Mouse (Mus musculus) heart, embryonic 13.5 days (tissue): ENCODE measurements around the gene Zfp457. TPM values are rescaled to one million over a fixed set of nuclear protein-coding genes. Genes with fewer than 3 reads are reported as not detected.
"Not testable (repeated sequence)": the region's sequence is repeated elsewhere in the genome, so short reads cannot be mapped to it uniquely, and the experiment has no call there.

Experiments
- ATAC-seq: fragments of 200-750 bp; cut with Nextera tagmentation; 2 replicates; pipeline ENCODE4 v1.8.0; 2017; ENCODE audit warnings: moderate TSS enrichment; ENCODE audit not compliant: insufficient number of reproducible peaks, low FRiP score, low TSS enrichment; ENCODE audit errors: extremely low read depth
- H3K27ac ChIP-seq: fragments of 300-500 bp; sonication (generic); replicated peaks from 2 replicates; pipeline ENCODE4 v1.5.1; 2015; ENCODE audit warnings: moderate library complexity, mild to moderate bottlenecking, inconsistent platforms
- H3K27me3 ChIP-seq: fragments of 300-500 bp; sonication (generic); replicated peaks from 2 replicates; pipeline ENCODE4 v1.6.1; 2015; ENCODE audit warnings: mild to moderate bottlenecking, inconsistent platforms
- H3K36me3 ChIP-seq: fragments of 300-500 bp; sonication (generic); 2 replicates; pipeline ENCODE4 v1.6.1; 2015; ENCODE audit warnings: mild to moderate bottlenecking, inconsistent platforms
- H3K4me1 ChIP-seq: fragments of 300-500 bp; sonication (generic); 2 replicates; pipeline ENCODE4 v1.6.1; 2015; ENCODE audit warnings: inconsistent platforms
- H3K4me2 ChIP-seq: fragments of 300-500 bp; sonication (generic); 2 replicates; pipeline ENCODE4 v1.6.1; 2015; ENCODE audit warnings: inconsistent platforms, mild to moderate bottlenecking, moderate library complexity
- H3K4me3 ChIP-seq: fragments of 300-500 bp; sonication (generic); 2 replicates; pipeline ENCODE4 v1.5.1; 2015; ENCODE audit warnings: moderate library complexity, mild to moderate bottlenecking, inconsistent platforms
- H3K9ac ChIP-seq: fragments of 300-500 bp; sonication (generic); 2 replicates; pipeline ENCODE4 v1.6.1; 2015; ENCODE audit warnings: inconsistent platforms, mild to moderate bottlenecking, moderate library complexity
- H3K9me3 ChIP-seq: fragments of 300-500 bp; sonication (generic); 2 replicates; pipeline ENCODE4 v1.6.1; 2016; ENCODE audit warnings: inconsistent platforms
- WGBS: fragments of 180-500 bp; shearing (Covaris S2); methylation state at CpG from one replicate; pipeline ENCODE4 v1.1.7; 2015; ENCODE audit warnings: mixed read lengths; 5-methylcytosine and 5-hydroxymethylcytosine counted together
- polyA plus RNA-seq: library from polyadenylated mRNA; unstranded; fragments of >200 nt; fragmentation: Nextera tagmentation; extraction: Ambion mirVana; gene quantifications from 2 replicates; pipeline ENCODE4 v1.2.1, GENCODE M21; 2015

The Zfp457 gene
- polyA plus RNA-seq: 0.74 and 1.2 TPM in 2 replicates

DNA sequence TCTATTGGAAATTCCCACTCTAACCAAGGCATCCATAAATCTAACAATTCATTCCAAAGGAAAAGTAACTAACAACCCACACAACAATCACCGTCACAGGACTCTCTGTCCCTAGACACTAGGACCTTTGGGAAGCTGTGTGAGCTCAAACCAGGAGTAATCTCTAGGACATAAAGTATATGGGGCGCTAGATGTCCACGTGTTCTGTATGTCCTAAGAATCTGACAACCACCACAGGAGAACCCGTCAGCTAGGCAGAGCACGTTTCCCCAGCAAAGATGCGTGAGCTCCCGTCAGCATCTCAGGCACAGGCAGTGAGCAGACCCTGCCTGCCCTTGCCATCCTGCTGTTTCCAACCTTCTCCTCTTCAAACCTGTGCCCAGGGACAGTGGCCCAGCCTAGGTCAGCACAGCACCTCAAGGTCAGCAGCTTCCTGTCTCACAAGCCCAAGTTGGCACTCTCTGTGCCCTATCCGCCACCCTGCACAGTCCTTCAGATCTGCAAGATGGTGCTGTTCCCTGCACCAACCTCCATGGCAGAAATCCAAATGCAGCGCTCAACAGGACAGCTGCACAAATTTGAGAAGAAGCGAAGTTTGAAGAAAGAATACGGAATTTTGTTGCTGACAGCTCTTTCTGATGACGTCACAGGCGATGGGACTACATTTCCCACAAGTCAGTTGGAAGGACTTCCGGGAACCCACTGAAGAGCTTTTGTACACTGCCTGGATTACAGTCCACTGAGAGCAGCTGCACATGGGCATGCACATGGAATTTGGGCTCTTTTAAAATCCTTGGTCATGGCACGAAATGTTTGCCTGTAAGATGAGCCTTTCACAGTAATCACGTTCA is at the start of gene Zfp457:
Zfp457 (minus strand) TSS at position 664 of the 851 bp plus-strand sequence.
- Histone ChIP-seq H3K9ac (peak within 1 kb of the TSS; percentile 86), H3K27ac (peak within 1 kb of the TSS; percentile 71), H3K36me3 (no peaks in the 10 kb centered on the region), H3K4me2 (peak within 1 kb of the TSS; percentile 70), H3K9me3 (no peaks in the 10 kb centered on the region), H3K4me3 (peak within 1 kb of the TSS; percentile 73), H3K27me3 (no peaks in the 10 kb centered on the region), H3K4me1 (peaks cover 11% of the 10 kb centered on the region)
- ATAC-seq: peak; percentile 92
- WGBS: 9% methylated on average over 16 of the region's 16 CpGs

DNA sequence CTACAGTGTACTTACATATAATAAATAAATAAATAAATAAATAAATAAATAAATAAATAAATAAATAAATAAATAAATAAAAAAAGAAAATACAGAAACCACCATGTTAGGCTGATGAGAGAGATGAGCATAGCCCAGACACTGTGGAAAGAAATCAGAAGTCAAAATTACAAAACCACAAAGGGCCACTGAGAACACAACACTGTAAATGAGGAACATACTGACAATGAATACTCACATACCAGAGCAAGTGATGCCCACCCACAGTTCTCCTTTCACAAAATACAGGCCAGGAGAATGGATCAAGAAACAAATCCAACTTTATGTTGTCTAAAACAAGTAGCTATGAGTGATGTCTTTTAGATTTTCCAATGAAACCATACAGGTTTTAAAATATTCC is 45.6 kb upstream of the Zfp457 start:
- H3K36me3 ChIP-seq: peaks cover under 1% of the 10 kb centered on the region; the same call in 1 of the 2 replicates
- H3K9ac ChIP-seq: no peak overlapping the region
- no peak overlapping the region for H3K27ac ChIP-seq
- no peaks in the 10 kb centered on the region for H3K27me3 ChIP-seq
- no peak overlapping the region for H3K4me3 ChIP-seq
- no peak overlapping the region for H3K4me2 ChIP-seq
- no peaks in the 10 kb centered on the region for H3K9me3 ChIP-seq
- ATAC-seq: no peak
- no peaks in the 10 kb centered on the region for H3K4me1 ChIP-seq

- H3K9ac ChIP-seq: no peak overlapping the region
- H3K4me1 ChIP-seq: no peaks in the 10 kb centered on the region
- no peak overlapping the region for H3K4me3 ChIP-seq
- peaks cover 53% of the 10 kb centered on the region for H3K36me3 ChIP-seq
- no peak overlapping the region for H3K4me2 ChIP-seq
- 82% methylated on average over 2 of the region's 2 CpGs for WGBS
- H3K27ac ChIP-seq: no peak overlapping the region
- no peak for ATAC-seq
- H3K27me3 ChIP-seq: no peaks in the 10 kb centered on the region
- H3K9me3 ChIP-seq: no peaks in the 10 kb centered on the region
Observed at GRCm38 (mm10) chr13:67343422-67343821, 37.1 kb upstream of the Zfp457 start.

DNA sequence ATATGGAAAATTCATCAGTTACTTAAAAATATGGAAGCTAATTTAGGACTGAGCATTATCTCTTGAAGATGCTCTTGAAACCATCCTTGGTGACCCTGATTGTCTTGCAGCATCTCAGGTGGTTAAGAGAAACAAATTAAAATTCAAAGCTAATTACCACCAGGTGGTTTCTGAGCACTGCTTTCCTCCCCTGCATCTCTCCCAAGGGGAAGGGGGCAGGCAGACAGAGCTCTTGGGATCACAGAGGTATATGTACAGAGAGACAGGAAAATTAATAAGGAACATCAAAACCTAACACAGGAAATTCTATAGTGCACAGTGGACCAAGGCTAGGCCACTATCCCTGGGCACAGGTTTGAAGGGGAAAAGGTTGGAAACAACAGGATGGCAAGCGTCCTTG is 26.6 kb upstream of the Zfp457 start:
- Histone ChIP-seq H3K4me1 (peaks cover 11% of the 10 kb centered on the region), H3K27me3 (no peaks in the 10 kb centered on the region), H3K36me3 (no peaks in the 10 kb centered on the region), H3K4me2 (peak overlapping the region; percentile 81), H3K9ac (peak overlapping the region; percentile 83), H3K27ac (peak overlapping the region; percentile 66), H3K9me3 (no peaks in the 10 kb centered on the region), H3K4me3 (peak overlapping the region; percentile 67)
- no peak for ATAC-seq
- WGBS: 59% methylated on average over 1 of the region's 1 CpGs

- H3K4me1 ChIP-seq: peaks cover 11% of the 10 kb centered on the region
- no peaks in the 10 kb centered on the region for H3K9me3 ChIP-seq
- H3K36me3 ChIP-seq: no peaks in the 10 kb centered on the region
Observed at GRCm38 (mm10) chr13:67332019-67332724, 25.9 kb upstream of the Zfp457 start, which contains the start of gene Zfp595. Zfp595 (minus strand) TSS chr13:67332570.

GRCm38 (mm10) chr13:67306718-67307117 is 433 bp upstream of the Zfp457 start:
- H3K4me3 ChIP-seq: peak overlapping the region; percentile 73
- ATAC-seq: no peak; the same call in 1 of the 2 replicates
- WGBS: 28% methylated on average over 5 of the region's 5 CpGs
- H3K9me3 ChIP-seq: 0 out of 2 replicates have a peak, but pooled peaks cover under 1% of the 10 kb centered on the region
- H3K4me2 ChIP-seq: peak overlapping the region; percentile 70
- H3K4me1 ChIP-seq: peaks cover 11% of the 10 kb centered on the region
- no peaks in the 10 kb centered on the region for H3K36me3 ChIP-seq
- peak overlapping the region; percentile 86 for H3K9ac ChIP-seq
- no peaks in the 10 kb centered on the region for H3K27me3 ChIP-seq
- H3K27ac ChIP-seq: peak overlapping the region; percentile 43; the same call in 1 of the 2 replicates

More at GRCm38 (mm10) chr13:67332019-67332724, 25.9 kb upstream of the Zfp457 start, which contains the start of gene Zfp595:
- WGBS: 13% methylated on average over 17 of the region's 17 CpGs
- peak; percentile 70 for ATAC-seq
- Histone ChIP-seq H3K27me3 (no peaks in the 10 kb centered on the region), H3K4me2 (peak within 1 kb of the TSS; percentile 81), H3K4me3 (peak within 1 kb of the TSS; percentile 67), H3K9ac (peak within 1 kb of the TSS; percentile 83), H3K27ac (peak within 1 kb of the TSS; percentile 66)

GRCm38 (mm10) chr13:67278314-67278713 is 28.0 kb downstream of the Zfp457 start, which contains the start of gene Zfp458:
Zfp458 (minus strand) TSS chr13:67278466.
- no peak within 1 kb of the TSS for H3K27ac ChIP-seq
- H3K4me1 ChIP-seq: no peaks in the 10 kb centered on the region
- H3K9ac ChIP-seq: no peak within 1 kb of the TSS
- no peaks in the 10 kb centered on the region for H3K9me3 ChIP-seq
- H3K4me2 ChIP-seq: peak within 1 kb of the TSS; percentile 34
- no peak for ATAC-seq
- no peaks in the 10 kb centered on the region for H3K27me3 ChIP-seq
- H3K36me3 ChIP-seq: no peaks in the 10 kb centered on the region
- 43% methylated on average over 7 of the region's 7 CpGs for WGBS
- H3K4me3 ChIP-seq: no peak within 1 kb of the TSS

DNA sequence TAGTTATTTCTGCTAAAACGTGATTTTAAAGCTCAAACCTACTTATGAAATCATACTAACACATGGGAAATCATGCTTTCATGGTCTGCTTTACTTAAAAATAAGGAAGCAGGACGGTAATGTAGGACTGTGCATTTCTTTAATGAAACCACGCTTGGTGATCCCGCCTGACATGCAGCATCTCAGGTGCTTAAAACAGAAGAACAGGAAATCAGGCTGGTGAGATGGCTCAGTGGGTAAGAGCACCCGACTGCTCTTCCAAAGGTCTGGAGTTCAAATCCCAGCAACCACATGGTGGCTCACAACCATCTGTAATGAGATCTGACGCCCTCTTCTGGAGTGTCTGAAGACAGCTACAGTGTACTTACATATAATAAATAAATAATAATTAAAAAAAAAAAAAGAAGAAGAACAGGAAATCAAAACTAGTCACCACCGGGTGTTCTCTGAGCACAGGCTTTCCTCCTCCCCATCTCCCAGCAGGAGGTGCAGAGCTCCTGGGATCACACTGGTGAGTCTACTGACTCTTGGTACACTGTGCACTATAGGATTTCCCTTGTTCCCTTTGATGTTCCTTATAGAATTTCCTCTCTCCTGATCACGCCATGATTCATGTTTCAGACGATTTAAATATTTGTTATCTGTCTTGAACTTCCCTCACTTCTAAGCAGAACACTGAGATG is 36.8 kb downstream of the Zfp457 start:
- H3K36me3 ChIP-seq, ATAC-seq, H3K9me3 ChIP-seq, H3K27me3 ChIP-seq, H3K4me1 ChIP-seq: not testable (repeated sequence)
- peak overlapping the region; percentile 87 for H3K4me3 ChIP-seq
- H3K9ac ChIP-seq: peak overlapping the region; percentile 88
- WGBS: 45% methylated on average over 8 of the region's 9 CpGs
- peak overlapping the region; percentile 59; the same call in 1 of the 2 replicates for H3K27ac ChIP-seq
- H3K4me2 ChIP-seq: peak overlapping the region; percentile 81

DNA sequence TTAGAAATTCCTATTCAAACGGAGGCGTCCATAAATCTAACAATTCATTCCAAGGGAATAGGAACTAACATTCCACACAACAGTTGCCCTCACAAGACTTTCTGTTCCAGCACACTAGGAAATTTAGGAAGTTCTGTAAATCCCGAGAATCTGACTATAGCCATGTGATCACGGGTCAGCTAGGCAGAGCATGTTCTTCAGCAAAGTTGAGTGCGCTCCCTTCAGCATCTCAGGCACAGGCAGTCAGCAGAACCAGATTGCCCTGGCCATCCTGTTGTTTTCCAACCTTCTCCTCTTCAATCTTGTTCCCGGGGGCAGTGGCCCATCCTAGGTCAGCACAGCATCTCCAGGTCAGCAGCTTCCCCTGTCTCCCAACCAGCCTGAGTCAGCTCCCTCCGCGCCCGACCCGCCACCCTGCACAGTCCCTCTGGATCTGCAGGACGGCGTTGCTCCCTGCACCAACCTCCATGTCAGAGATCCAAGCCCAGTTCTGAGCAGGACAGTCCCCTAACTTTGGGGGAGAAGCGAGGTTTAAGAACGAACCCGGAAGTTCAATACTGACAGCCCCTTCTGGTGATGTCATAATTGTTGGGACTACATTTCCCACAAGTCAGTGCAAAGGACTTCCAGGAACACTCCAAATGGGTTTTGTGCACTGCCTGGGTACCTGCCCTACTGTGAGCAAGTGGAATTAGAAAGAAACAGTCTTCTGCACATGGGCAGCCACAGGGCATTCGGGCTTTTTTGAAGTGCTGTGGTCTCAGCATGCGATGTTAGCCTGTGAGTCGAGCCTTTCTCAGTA is 37.5 kb downstream of the Zfp457 start:
- peaks cover 9% of the 10 kb centered on the region for H3K4me1 ChIP-seq
- 0 out of 2 replicates have a peak, but pooled peaks cover 6% of the 10 kb centered on the region for H3K9me3 ChIP-seq
- H3K4me2 ChIP-seq: peak overlapping the region; percentile 81
- H3K9ac ChIP-seq: peak overlapping the region; percentile 88
- H3K4me3 ChIP-seq: peak overlapping the region; percentile 87
- H3K27ac ChIP-seq: peak overlapping the region; percentile 59
- H3K36me3 ChIP-seq: peaks cover 6% of the 10 kb centered on the region; the same call in 1 of the 2 replicates
- 10% methylated on average over 18 of the region's 18 CpGs for WGBS
- no peaks in the 10 kb centered on the region for H3K27me3 ChIP-seq
- ATAC-seq: peak; percentile 78
